Mouse (Mus musculus) embryonic fibroblast, embryonic 13.5 days (primary cell): ENCODE results near the gene Cyb5r2. TPM values are rescaled to one million over a fixed set of nuclear protein-coding genes. Genes with fewer than 3 reads are reported as not detected.

Source experiments
- H3K27ac ChIP-seq: 2 replicates; pipeline ENCODE4 v1.5.1; 2012; ENCODE audit warnings: low read length, control low read depth, inconsistent platforms; ENCODE audit not compliant: insufficient read depth
- H3K4me1 ChIP-seq: 2 replicates; pipeline ENCODE4 v1.6.1; 2011; ENCODE audit warnings: low read length; ENCODE audit not compliant: control insufficient read depth, insufficient read depth
- H3K4me3 ChIP-seq: 2 replicates; pipeline ENCODE4 v1.5.1; 2011; ENCODE audit warnings: mild to moderate bottlenecking, control low read depth, low read length; ENCODE audit not compliant: insufficient read depth
- CTCF ChIP-seq: IDR thresholded peaks from 2 replicates; pipeline ENCODE4 v1.5.1; 2011; ENCODE audit warnings: mild to moderate bottlenecking, control low read depth, low read length, moderate library complexity, borderline replicate concordance; ENCODE audit not compliant: insufficient read depth
- POLR2A ChIP-seq: IDR thresholded peaks from 2 replicates; pipeline ENCODE4 v1.6.1; 2011; ENCODE audit warnings: low read depth, mild to moderate bottlenecking, control low read depth, low read length, moderate library complexity
- polyA plus RNA-seq: library from polyadenylated mRNA; stranded (reverse); fragments of >200 nt; gene quantifications from 2 replicates; pipeline ENCODE4 v1.2.4, GENCODE M21; 2011; ENCODE audit warnings: low read depth; ENCODE audit not compliant: missing spikeins, insufficient read length

Cyb5r2 gene
- polyA plus RNA-seq, 1 experiment: 3.3 TPM

- H3K4me3 ChIP-seq: no peak overlapping the region
- TF ChIP-seq POLR2A (no peak), CTCF (no peak)
These were observed 30.3 kb downstream of the Cyb5r2 start for GRCm38 (mm10) chr7:107727538-107727937.

GRCm38 (mm10) chr7:107722536-107722935 is 35.3 kb downstream of the Cyb5r2 start:
- TF ChIP-seq CTCF (no peak), POLR2A (no peak)
- H3K4me3 ChIP-seq: no peak overlapping the region
- H3K27ac ChIP-seq: no peak overlapping the region
- peaks cover 7% of the 10 kb centered on the region for H3K4me1 ChIP-seq

More at GRCm38 (mm10) chr7:107727538-107727937, 30.3 kb downstream of the Cyb5r2 start:
- Histone ChIP-seq H3K4me1 (no peaks in the 10 kb centered on the region), H3K27ac (no peak overlapping the region)

GRCm38 (mm10) chr7:107720771-107721170 is 37.1 kb downstream of the Cyb5r2 start:
- Histone ChIP-seq H3K4me1 (peaks cover 7% of the 10 kb centered on the region), H3K4me3 (no peak overlapping the region), H3K27ac (no peak overlapping the region)
- TF ChIP-seq CTCF: no peak
- no peak for TF ChIP-seq POLR2A

GRCm38 (mm10) chr7:107714067-107714466 is 43.8 kb downstream of the Cyb5r2 start:
- Histone ChIP-seq H3K4me3 (no peak overlapping the region), H3K27ac (no peak overlapping the region), H3K4me1 (no peaks in the 10 kb centered on the region)
- TF ChIP-seq CTCF (no peak), POLR2A (no peak)

GRCm38 (mm10) chr7:107712743-107713142 is 45.1 kb downstream of the Cyb5r2 start:
- H3K4me3 ChIP-seq: no peak overlapping the region
- H3K4me1 ChIP-seq: no peaks in the 10 kb centered on the region
- TF ChIP-seq CTCF (no peak), POLR2A (no peak)
- no peak overlapping the region for H3K27ac ChIP-seq

- no peaks in the 10 kb centered on the region for H3K4me1 ChIP-seq
- no peak for TF ChIP-seq POLR2A
- peak; percentile 35; the same call in 1 of the 2 replicates for TF ChIP-seq CTCF
- H3K4me3 ChIP-seq: no peak overlapping the region
- no peak overlapping the region for H3K27ac ChIP-seq
These were observed 49.2 kb downstream of the Cyb5r2 start for GRCm38 (mm10) chr7:107708491-107709112.

- Histone ChIP-seq H3K27ac (no peak overlapping the region), H3K4me1 (no peaks in the 10 kb centered on the region), H3K4me3 (no peak overlapping the region)
- TF ChIP-seq POLR2A (no peak), CTCF (no peak)
These were observed 50.2 kb downstream of the Cyb5r2 start for GRCm38 (mm10) chr7:107707650-107708049.

- Histone ChIP-seq H3K27ac (no peak overlapping the region), H3K4me1 (no peaks in the 10 kb centered on the region), H3K4me3 (no peak overlapping the region)
- TF ChIP-seq POLR2A (no peak), CTCF (no peak)
These were observed 51.9 kb downstream of the Cyb5r2 start for GRCm38 (mm10) chr7:107705941-107706340.

GRCm38 (mm10) chr7:107702461-107703380 is 55.1 kb downstream of the Cyb5r2 start:
- Histone ChIP-seq H3K27ac (no peak overlapping the region), H3K4me3 (no peak overlapping the region), H3K4me1 (no peaks in the 10 kb centered on the region)
- TF ChIP-seq CTCF: no peak
- no peak for TF ChIP-seq POLR2A

GRCm38 (mm10) chr7:107700646-107701045 is 57.2 kb downstream of the Cyb5r2 start:
- H3K4me1 ChIP-seq: no peaks in the 10 kb centered on the region
- H3K27ac ChIP-seq: no peak overlapping the region
- TF ChIP-seq POLR2A: no peak
- H3K4me3 ChIP-seq: no peak overlapping the region
